Mouse (Mus musculus) embryo, embryonic 11 days (tissue): ENCODE data around the gene Ercc5.
A peak's percentile ranks its signal among the peaks of the same experiment; 100 is the strongest.

Experiments used
- DNase-seq: peaks from one replicate; pipeline ENCODE4 v3.0.0-alpha.2; 2015

The Ercc5 gene

DNA sequence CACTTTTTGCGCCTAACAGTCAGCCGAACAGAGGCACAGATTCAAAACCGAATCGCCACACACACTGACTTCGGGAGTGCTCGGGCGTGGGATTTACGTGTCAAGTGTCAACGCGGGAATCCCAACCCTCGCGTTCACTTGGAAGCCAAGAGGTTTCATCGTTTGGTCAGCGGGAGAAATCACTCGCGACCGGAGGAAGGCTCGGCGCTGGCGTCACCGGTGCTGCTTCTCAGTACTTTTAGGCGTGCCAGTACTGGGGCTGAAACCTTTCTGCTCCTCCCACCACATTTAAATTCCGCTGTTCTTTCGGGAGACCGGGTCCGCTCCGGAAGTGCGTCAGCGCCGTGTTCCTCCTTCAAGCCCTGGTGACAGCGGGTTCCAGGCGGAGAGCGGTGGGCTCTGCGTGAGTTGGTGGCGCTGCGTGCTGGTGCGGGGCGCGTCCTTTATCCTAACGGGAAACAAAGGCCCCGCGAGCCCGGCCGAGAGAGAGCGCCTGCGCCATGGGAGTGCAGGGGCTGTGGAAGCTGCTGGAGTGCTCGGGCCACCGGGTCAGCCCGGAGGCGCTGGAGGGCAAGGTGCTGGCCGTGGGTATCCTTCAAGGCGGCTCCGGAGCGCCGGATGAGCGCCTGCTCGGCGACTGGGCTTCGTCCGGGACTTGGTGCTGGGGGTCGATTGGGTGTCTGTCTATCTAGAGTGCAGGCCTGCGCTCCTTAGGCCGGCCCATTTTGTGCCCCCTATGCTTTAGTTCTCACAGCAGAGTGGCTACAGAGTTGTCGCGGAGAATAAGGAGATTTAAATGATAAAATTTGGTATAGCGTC is at the start of gene Ercc5:
Gene Ercc5, plus strand, starts transcription at position 182 of the 819 bp plus-strand sequence.
- peak; percentile 94 for DNase-seq

- peak; percentile 78 for DNase-seq
Measured at GRCm38 (mm10) chr1:44101448-44102225, 45.9 kb upstream of the Ercc5 start.

GRCm38 (mm10) chr1:44102259-44102717 is 45.3 kb upstream of the Ercc5 start, which contains the start of gene Tex30:
Tex30 (minus strand) TSS chr1:44102441.
- peak; percentile 100 for DNase-seq

GRCm38 (mm10) chr1:44102939-44103338 is 44.6 kb upstream of the Ercc5 start:
- DNase-seq: peak; percentile 29

DNA sequence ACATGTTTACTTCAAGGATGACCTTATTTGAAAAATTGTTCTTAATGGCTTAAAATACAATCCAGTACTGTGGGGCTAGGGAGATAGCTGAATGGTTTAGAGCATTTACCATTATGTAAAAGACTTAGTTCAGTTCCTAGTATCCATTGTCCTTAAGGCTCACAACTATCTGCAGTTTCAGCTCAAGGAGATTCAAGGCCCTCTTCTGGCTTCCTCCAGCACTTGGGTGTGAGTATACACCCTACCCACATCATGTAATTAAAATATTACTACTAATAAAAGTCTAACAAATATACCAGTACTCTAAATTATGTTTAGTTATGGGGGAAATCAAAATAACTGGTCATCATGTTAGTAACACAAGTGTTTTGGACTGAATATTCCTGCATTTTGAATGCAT is 30.0 kb upstream of the Ercc5 start:
- DNase-seq: peak; percentile 5

- DNase-seq: peak; percentile 94
Measured at GRCm38 (mm10) chr1:44118239-44119054, 29.1 kb upstream of the Ercc5 start, which contains the start of the genes Kdelc1 and Bivm. Kdelc1 (minus strand) TSS chr1:44118808. Bivm (plus strand) TSS chr1:44118957.

DNA sequence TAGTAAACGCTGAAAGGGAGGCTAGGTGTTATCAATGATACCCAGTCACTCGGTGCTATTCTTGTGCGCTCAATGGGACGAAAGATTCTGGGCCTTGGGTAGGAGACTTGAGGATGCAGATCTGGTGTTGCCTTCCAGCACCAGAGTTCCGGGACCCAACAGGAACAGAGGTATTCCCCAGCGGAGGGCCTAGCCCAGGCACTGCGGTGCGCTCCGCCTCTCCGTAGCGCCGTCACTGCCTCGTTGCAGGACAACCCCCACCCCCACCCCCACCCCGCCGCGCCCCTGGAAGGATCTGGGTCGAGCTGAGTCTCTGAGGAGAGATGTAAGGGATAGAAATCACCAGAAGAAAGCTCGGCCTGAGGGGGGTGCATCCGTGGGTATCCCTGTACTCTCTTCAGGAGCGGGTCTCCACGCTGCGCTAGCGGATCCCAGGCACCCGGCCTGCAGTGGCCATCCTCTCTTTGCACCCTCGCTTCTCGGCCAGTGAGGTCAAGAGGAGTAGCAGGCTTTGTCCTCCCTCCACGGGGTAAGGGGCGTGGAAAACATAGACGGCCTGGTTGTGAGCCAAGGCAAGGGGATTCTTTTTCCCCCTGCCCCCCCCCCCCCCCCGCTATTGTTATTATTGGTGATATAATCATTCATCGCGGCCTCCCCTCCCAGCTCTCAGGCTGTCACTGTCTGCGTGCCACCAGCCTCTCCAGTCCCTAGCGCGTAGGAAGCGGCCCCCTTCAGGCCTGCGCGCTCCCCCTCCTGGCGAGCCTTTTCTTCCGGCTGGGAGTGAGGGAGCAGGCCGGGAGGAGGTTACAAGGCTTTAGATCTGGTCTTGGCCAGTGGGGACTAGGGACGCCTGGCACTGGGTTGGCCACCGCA is 28.1 kb upstream of the Ercc5 start:
- peak; percentile 90 for DNase-seq

DNA sequence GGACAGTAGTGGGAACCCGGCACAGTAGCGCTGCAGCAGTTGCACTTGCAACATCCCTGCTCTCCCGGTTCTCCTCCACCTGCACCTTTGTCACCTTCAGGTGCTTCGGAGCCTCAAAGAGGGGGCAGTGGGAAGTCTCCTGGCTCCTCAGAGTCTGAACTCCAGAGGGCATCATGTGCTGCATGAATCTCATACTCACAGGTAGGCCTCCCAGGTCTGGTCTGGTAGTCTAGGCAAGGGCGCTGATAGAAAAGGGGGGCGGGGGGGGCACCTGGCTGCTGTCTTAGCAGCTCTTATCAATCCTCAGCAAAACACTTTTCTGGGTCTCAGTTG is 27.5 kb upstream of the Ercc5 start:
- no peak for DNase-seq

DNA sequence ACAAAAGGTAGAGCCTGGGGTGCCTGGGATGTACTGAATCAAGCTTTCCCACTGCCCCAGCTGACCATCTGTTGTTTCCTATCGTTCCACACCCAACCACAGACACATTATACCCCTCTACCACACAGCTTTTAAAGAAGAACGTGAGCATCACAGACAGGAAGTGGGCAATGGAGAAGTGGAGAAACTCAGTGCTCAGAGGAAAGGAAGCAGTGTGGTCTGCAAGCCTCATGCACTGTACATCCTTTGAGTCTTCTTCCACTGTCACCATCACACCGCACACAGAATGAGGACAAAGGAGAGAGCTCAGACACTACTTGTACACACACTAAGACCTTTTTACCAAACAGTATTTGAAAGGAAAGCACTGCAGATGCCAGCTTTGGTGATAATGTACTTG is 25.3 kb upstream of the Ercc5 start:
- DNase-seq: no peak

GRCm38 (mm10) chr1:44125590-44125989 is 22.0 kb upstream of the Ercc5 start:
- no peak for DNase-seq

DNA sequence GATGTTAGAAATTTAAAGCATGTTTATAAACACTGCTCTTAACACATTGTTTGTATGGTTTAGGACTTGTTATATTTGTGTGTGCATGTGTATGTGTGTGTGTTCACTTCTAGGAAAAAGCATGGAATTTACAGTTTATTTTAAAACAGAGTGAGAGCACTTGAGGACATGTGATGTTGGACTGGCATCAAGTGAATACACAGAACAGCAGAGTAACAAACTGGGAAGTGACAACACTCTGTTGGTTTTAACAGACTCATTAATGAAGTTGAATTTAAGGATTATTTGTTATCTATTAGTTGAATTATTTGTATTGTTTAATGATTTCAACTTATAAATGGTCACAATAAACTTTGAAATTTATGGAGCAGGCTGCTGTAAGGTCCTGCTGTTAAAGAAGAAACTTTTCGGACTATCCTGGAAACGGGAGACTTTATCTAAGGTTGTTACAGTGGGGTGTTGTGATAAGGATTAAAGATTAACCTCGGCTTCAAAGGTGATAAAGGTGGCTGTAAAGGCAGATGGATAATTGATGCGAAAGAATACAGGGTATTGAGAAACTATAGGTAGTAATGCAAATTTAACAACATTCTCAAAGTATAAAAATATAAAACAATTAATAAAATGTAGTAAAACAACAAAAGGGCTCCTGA is 17.5 kb upstream of the Ercc5 start:
- no peak for DNase-seq

GRCm38 (mm10) chr1:44140232-44140631 is 7.3 kb upstream of the Ercc5 start:
- no peak for DNase-seq

GRCm38 (mm10) chr1:44142747-44143146 is 4.8 kb upstream of the Ercc5 start:
- no peak for DNase-seq

DNA sequence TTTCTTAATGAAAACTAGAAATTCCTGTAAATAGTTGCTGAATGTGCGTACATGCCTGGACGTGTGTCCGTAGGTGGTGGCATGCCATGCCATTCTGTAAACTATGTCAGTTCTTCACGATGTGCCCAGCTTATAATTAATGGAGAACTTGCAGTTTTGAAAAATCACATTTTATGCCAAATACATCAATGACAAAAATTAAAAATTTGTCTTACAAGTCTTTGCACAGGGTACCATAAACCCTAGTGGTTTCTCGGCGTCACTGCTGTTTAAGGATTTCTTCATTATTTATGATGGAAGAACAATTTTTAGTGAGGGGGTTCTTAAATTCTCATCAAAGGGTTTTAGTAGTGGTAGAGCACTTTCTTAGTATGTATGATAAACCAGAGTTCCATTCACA is 1.2 kb downstream of the Ercc5 start:
- DNase-seq: peak; percentile 34

- peak; percentile 21 for DNase-seq
Measured at GRCm38 (mm10) chr1:44155287-44155686, 7.7 kb downstream of the Ercc5 start.

- no peak for DNase-seq
Measured at GRCm38 (mm10) chr1:44158317-44158716, 10.8 kb downstream of the Ercc5 start.

DNA sequence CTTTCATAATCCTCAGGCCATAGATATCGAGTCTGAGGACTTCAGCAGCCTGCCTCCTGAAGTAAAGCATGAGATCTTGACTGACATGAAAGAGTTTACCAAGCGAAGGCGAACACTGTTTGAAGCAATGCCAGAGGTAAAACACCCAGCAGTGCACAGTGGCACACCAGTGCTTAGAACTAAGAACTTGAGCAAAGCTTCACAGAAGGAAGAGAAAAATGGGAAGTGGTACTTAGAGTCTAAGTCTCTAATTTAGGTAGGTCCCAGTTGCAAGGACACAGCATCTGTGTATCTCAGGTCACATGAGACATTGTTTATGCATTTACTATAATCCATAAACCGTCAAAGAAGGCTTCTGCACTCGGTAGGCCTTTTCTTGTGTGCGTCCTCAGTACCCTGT is 14.3 kb downstream of the Ercc5 start:
- DNase-seq: no peak

GRCm38 (mm10) chr1:44162389-44162788 is 14.8 kb downstream of the Ercc5 start:
- no peak for DNase-seq

DNA sequence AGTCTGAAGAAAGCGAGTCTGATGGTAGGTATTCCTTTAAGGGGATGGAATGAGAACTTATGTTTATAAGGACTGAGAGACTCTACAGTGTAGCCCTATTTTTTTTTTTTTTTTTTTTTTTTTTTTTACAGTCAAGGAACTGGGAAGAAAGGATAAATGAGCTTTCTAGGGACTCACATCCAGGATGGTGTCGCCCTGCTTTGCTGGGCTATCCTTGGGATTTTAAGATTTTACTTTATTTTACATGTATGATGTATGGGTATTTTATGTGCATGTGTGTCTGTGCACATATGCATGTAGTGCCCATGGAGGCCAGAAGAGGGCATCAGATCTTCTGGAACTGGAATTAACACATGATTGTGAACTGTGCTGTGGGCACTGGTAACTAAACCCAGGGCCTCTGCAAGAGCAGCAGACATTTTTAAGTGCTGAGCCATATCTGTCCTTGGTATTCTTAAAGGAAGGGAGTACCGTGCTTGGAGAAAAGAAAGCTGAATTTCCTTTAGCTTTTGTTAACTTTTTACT is 20.4 kb downstream of the Ercc5 start:
- DNase-seq: no peak

GRCm38 (mm10) chr1:44172656-44173055 is 25.1 kb downstream of the Ercc5 start:
- DNase-seq: no peak

GRCm38 (mm10) chr1:44173903-44174302 is 26.4 kb downstream of the Ercc5 start:
- DNase-seq: peak; percentile 14
